Mouse (Mus musculus) ovary, postnatal 36 days (tissue): ENCODE data around the gene Gfod1.

Source experiments
- DNase-seq: peaks from one replicate; pipeline ENCODE4 v3.0.0; 2022; ENCODE audit warnings: low spot score, mixed read lengths

Gene Gfod1

GRCm38 (mm10) chr13:43200473-43200872, 103.5 kb downstream of the Gfod1 start:
- DNase-seq = no peak

DNA sequence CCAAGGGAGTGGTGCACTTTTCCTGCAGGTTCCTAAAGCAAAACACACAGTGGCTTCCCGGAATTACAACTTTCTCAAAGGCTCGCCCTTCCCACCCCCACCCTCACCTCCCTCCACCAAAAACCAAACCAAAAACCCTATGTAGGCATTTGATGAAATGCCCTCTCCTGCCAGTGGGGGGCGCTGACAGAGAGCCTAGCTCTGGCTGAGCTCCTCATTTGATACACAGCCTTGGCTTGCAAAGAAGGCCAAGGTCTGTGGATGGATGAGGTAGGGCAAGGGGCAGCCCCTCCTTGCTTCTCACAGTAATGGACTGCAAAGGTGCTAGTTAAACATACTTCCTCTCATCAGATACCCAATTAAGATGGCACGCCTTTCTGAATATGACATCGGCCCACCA, 104.2 kb downstream of the Gfod1 start:
- DNase-seq = no peak

DNA sequence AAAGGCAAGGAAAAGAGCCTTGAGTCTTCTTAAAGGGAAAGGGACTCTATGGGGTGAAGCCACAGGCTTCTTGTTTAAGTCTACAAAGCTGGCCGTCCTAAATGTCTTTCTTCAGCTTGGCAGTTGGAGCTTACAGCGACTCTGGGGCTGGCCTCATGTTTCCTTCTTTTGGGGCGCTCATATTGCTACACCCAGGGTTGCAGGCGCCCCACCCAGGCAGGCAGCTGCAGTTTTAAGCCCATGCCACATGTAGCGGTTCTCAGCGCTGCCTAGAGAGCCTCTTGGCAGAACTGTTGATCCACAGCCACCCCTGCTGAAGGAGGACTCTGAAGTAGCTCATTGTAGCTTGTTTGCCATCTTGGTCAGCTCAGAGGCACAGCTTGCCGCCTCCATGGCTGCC, 104.7 kb downstream of the Gfod1 start:
- no peak for DNase-seq

- DNase-seq = no peak
Observed at GRCm38 (mm10) chr13:43197187-43197586, 106.8 kb downstream of the Gfod1 start.

DNA sequence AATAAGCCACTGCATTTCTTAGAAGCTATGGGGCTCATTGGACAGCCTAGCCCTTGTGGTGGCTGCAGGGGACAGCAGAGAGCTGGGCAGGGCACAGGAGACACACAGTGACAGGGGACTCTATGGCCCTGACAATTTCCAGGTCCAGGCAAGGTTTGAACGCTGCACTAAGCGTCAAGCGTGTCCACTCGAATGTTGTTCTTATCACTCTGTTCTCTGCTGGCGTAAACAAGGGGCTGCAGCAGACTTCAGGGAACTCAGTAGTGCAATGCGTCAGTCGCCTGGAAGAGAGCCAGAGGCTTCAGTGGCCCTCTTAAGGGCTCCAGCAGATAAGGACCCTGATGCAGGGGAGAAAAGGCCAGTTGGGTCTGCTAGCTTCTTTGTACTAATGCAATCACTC, 108.0 kb downstream of the Gfod1 start:
- DNase-seq = peak; percentile 38

DNA sequence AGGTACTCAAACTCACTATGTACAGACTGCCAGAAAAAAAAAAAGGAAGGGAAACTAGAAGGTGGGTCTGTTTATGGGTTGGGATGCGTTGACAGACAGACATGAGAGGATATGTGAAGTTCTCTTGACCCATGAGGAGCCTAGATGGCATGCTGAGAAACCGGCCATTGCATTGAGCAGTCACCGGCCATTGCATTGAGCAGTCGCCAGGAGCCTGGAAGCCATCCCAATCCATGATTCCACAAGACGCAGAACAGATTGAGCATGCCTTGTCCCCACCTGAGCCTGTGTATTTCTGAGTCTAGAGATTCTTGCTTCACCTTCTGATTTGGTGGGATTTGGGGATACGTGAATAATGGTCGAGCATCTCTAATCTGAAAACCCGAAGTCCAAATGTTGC, 110.0 kb downstream of the Gfod1 start:
- no peak for DNase-seq

DNA sequence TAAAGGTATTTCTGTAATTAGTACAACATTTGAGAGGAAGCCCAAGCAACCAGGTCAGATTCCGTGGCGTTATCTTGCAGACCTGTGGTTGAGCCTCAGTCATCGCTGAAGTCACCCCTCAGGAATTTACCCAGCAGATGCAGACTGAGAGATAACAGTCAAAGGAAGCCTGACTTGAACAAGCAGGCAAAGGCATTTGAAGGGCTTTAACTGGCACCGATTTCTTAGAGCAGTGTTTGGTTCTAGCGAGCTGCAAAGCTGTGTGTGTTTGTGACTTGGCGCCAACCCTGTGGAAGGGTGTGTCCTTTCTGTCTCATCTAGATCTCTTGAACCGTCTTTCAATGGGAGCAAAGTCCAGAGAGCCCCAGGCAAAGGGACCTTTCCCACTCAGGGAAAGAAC, 110.7 kb downstream of the Gfod1 start:
- no peak for DNase-seq

DNA sequence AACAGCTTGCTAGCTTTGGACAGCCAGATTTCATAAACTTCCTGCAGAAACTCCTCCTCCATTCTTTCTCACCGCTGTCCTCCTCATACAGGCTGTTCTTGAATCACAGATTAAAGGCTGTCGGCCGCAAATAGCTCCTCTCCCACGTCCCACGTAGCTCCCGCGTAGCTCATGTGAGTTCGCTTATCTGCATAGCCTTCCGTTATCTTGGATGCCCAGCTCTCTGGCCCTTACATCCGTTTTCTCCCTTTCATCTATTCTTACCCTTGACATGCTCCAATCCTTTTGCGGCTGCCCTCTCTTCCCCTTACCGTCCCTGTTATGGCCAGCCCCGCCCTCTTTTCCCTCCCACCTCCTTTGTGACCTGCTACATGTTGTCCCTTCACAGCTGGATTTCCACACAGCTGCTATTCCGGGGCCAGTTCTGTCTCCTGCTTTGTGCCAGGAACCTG, 112.2 kb downstream of the Gfod1 start:
- no peak for DNase-seq

- DNase-seq = no peak
Observed at GRCm38 (mm10) chr13:43191290-43191689, 112.7 kb downstream of the Gfod1 start.

- DNase-seq = no peak
Observed at GRCm38 (mm10) chr13:43187736-43188135, 116.2 kb downstream of the Gfod1 start.

DNA sequence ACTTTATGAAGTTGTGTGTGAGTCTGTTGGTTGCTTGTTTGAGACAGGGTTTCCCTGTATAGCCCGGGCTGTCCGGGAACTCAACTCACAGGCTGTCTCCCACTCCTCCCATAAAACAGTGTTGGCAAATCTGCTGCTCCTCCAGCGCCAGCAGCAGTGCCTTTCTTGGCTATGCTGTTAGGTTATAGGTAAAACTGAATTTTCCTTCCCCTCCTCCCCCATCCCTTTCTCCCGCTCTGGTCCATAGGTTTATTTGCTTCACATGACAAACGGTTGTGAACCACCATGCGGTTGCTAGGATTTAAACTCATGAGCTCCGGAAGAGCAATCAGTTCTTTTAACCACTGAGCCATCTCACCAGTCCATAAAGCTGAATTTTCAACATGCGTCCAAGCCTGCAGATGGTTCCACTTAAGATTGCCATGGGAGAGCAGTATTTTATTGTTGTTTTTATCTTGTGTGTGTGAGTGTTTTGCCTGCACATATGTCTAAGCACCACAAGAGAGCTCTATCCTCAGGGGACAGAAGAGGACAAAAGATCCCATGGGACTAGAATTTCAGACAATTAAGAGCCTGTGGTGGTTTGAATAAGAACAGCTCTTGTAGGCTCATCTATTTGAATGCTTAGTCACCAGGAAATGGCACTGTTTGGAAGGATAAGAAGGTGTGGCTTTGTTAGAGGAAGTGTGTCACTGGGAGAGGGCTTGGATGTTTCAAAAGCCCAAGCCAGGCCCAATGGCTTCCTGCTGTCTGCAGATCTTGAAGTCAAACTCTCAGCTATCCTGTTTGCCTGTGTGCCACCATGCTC, 120.5 kb downstream of the Gfod1 start:
- no peak for DNase-seq

- DNase-seq = peak; percentile 81
Observed at GRCm38 (mm10) chr13:43182465-43183201, 121.3 kb downstream of the Gfod1 start.

- no peak for DNase-seq
Observed at GRCm38 (mm10) chr13:43181104-43181503, 122.9 kb downstream of the Gfod1 start.

GRCm38 (mm10) chr13:43177317-43177716, 126.7 kb downstream of the Gfod1 start:
- no peak for DNase-seq

- no peak for DNase-seq
Observed at GRCm38 (mm10) chr13:43176676-43177075, 127.3 kb downstream of the Gfod1 start.

DNA sequence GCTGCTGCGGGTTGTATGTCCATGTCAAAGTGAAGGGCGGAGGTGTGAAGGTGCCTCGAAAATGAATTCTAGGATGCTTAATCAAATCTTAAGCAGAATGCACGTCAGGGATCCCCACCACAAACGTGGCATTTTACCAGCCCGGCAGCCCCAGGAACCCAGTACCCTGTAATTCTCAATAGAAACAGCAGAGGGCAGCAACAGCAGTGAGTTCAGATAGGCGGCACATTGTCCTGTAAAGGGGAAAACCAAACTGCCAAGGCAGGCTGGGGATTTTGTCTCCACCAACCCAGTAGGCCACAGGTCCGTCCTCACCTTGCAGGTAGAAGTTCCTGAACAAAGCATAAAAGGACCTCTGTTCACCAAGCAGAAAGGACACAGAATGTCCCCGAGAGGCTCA, 130.7 kb downstream of the Gfod1 start:
- peak; percentile 63 for DNase-seq

- DNase-seq = no peak
Observed at GRCm38 (mm10) chr13:43172036-43172713, 131.8 kb downstream of the Gfod1 start.

- peak; percentile 99 for DNase-seq
Observed at GRCm38 (mm10) chr13:43171020-43171710, 132.8 kb downstream of the Gfod1 start, which contains the start of gene Tbc1d7. TSS of gene Tbc1d7 (minus strand) at chr13:43171501.

DNA sequence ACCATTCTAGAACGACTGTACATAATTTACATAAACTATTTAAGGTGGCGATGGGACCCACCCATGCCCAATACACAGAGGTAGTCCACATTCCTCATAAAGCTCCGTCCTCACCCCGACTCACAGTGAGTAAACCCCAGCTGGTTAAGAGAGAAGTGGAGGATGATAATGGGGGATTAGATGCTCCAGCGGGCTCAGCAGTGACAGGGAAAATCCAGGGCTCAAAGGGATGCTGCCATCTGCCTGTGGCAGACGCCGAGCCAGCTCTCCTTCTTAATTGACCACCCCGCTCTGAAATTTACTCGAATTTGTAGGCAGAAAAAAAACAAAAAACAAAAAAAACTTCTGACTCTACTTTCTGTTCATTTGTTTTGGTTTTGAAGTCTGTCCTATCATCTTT, 136.3 kb downstream of the Gfod1 start:
- DNase-seq = no peak

DNA sequence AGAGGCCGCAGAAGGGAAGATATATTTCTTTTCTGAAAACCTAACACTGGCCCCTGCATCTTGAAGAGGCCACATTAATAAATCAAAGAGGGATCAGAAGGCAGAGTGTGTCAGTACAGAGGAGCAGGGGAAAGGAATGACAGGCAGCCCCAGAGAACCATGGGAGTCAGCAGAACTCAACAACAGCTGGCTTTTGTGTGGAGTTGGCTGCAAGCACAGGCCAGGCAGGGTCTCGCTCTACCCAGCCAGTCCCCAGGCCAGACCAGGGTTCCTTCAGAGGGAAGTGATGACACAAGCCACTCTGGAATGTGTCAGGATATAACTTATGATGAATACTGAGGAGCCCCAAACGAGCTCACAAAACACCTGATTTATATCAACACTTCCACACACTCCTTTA, 144.5 kb downstream of the Gfod1 start:
- no peak for DNase-seq

DNA sequence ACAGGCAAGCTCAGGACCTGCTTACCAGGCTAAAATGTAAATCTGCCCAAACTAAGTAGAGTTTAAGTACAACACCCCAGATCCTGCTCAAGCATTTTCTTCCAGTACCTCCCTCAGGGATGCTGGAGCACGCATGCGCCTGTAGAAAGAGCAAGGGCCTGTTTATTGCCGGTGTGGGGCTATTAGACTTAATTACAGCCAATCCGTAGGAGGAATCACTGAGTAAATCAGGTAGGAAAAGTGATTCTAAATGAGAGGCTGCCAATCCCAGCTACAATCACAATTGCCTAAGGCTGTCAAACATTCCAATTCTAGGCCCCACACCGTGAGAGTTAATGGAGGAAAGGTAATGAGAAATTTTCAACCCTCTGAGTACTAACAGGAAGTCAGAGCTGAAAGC, 145.7 kb downstream of the Gfod1 start:
- DNase-seq = no peak

DNA sequence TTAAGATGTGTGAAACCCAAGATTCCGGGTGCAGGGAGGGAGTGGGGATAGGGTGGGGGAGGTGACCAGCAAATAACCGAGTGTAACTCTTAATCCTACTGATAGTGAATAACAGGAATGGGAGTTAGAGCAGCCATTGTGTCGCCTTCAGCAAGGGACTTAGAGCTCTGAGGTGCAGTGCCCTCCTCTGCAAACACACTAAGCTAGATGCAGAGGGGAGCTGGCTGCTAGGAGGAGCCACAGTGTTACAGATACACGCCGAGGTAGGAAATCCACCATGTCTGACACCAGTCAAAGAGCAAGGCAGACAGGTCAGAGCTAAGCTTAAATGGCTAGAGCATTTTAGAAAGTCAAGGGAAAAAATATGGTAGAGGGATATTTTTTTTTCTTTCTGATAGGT, 146.6 kb downstream of the Gfod1 start:
- no peak for DNase-seq
